Mouse (Mus musculus) adrenal gland (tissue): ENCODE results near the gene Capg.

Experiments used
- intact Hi-C: fragments of 180-260 bp; cut with DNase I; formaldehyde crosslinking; loops from one replicate; pipeline ENCODE4 v1.15.1; 2025

Capg gene

DNA sequence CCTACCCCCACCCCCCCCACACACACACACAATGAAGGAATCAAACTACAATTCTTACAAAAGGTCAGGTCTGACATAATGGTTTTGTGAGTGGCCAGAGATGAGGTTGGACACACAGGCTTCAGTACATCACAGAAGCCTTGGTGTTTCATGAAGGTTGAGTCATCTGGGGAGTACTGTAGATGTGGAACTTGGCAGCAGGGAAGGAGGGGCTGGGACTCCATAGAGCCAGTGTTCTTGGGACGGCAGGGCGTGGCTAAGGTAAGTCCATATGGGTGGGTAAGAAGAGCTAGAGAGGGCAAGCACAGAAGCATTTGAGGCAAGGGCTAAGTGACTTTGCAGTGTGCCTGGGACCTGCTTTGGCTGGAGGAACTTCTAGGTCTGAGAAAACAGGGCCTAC lies 59.9 kb downstream of the Capg start:
- intact Hi-C loops = no loop called here

DNA sequence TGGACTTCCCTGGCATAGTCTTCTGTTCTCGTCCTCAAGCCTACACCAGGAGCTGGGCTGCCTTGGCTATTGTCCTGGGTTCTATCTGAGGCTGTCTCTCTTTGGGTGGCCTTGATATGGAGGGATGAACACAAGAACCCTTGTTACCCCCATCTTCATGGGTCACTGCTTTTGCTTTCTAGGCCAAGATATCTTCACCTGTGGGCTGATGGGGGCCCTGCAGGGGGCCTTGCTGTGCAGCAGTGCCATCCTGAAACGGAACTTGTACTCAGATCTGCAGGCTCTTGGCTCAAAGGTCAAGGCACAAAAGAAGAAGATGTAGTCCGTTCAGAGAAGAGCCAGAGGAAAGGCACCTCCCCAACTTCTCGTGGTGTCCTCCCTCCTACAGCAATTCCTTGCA lies 62.9 kb downstream of the Capg start:
- intact Hi-C loops = no loop called here

DNA sequence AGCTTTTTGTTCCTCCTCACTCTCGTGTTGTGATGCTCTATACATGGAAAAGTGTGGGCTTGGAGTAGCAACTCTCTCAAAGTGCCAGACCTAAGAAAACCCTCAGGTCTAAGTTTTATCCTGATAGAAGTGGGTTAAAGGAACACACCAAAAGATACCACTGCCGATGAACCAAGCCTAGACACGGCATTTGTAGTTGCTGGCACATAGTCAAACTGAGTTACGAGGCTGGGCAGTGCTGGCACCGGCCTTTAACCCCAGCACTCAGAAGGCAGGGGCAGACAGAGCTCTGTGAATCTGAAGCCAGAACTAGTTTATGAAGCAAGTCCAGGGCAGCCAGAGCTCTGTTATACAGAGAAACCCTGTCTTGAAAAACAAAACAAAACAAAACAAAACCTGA lies 63.5 kb downstream of the Capg start:
- intact Hi-C loops = no loop called here

DNA sequence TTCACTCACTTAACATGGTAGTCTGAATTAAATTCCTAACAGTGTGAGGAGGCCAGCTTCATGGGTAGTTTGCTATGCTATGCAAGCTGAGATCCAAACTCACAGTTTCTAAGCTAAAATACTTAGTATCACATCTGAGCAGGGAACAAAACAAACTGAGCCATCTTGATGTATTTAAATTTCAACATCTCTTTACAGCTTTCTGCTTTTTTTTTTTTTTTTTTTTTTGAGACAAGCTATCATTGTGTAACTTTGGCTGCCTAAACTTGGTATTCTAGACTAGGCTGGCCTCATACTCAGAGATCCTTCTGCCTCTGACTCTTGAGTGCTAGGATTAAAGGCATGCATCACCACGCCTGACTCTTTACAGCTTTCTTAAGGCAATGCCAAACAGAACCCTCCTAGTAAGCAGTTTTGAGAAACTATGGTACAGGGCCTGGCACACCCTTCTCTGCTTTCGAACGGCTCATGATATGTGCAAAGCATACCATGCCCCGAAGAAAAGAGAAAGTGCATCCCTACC lies 64.5 kb downstream of the Capg start:
- intact Hi-C loops = no loop called here

DNA sequence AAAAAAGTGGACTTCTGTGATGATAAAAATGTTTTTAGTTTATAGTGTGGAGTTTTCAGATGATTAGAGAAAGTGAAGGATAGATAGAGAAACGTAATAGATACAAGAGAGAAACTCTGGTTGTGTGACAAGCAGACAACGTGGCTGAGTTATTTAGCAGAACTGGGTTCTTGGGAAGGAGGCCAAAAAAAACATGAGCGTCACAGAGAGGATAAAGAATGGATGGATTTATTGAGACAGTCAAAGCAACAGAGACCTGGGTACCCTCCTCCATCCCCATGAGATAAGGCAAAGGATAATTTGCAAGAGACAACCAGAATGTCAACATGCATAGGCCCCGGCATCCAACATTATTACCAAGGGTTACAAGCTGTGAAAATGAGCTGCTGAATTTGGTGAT lies 66.1 kb downstream of the Capg start:
- intact Hi-C loops = no loop called here
